Mouse (Mus musculus) testis, adult 2 months (tissue): ENCODE measurements around the gene Olfr1426.

ENCODE experiments used
- CTCF ChIP-seq: fragments of 200-500 bp; IDR thresholded peaks from 2 replicates; pipeline ENCODE4 v1.5.1; 2012; ENCODE audit warnings: low read depth, mild to moderate bottlenecking, inconsistent platforms, low read length, moderate library complexity; ENCODE audit not compliant: control insufficient read depth, insufficient read depth, insufficient replicate concordance
- POLR2A ChIP-seq: fragments of 200-500 bp; IDR thresholded peaks from 2 replicates; pipeline ENCODE4 v1.6.1; 2012; ENCODE audit warnings: low read depth, mild to moderate bottlenecking, inconsistent platforms, low read length, moderate library complexity; ENCODE audit not compliant: control insufficient read depth

DNA sequence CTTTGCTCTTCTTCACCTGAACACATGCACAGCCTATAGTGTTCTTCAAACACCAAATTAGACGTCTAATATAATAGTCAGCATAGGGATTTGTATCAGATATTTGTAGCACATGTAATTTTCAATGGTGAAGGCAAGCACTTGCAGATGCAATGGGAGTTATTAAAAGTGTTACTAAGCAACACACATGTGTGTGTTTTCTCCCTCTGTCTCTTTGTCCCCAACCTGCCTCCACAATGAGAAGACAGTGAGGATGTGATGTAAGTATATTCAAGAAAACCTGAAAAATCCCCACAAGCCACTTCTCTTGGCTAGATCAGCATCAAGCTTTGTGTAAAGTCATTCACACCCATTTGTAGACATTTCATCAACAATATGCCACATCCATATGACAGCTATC is 24.0 kb upstream of the Olfr1426 start, which contains the start of gene Olfr1428:
- TF ChIP-seq CTCF (no peak), POLR2A (no peak)
